Mouse (Mus musculus) adrenal gland, adult (tissue): ENCODE measurements at regions not wholly inside any gene's neighbourhood (a gene's known extent, or its start where the extent isn't known, plus 50 kb on each side); places are given as distances from the start of the nearest gene placed in this dataset.

Source experiments
- DNase-seq, 2 experiments: peaks; one replicate each; pipeline ENCODE4 v3.0.0; 2022 to 2023; ENCODE audit warnings: low spot score in 1 of 2; ENCODE audit not compliant: inconsistent age in 2 of 2

DNA sequence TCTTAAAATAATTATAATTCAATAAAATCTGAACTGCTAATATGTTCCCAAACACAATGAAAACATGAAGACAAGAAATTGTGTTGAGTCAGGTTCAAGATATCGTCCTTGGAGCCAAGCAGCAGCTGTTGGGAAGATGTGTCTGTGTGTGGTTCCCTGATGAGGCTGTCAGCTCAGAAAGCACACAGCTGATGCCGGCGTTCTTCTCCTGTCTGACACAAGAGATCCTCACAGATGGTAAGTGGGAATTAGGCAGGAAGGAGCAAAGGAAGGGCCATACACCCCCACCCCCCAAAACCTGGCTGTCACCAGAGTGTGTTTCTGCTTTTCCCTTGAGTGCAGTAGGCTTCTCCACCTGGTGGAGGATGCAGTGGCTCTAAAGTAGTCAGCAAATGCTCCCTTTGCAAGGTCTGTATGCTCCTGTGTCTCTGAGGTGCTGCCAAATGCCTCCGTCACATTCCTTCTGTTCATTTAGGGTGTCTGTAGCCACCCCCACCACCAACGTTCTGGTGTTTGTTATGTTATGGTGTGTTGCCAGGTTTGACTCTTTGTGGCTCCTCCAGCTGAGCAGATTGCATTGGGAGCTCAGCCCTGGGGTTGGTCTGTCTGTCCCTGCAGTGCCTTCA, 188.9 kb upstream of the Npy start:
- DNase-seq, result no peak

DNA sequence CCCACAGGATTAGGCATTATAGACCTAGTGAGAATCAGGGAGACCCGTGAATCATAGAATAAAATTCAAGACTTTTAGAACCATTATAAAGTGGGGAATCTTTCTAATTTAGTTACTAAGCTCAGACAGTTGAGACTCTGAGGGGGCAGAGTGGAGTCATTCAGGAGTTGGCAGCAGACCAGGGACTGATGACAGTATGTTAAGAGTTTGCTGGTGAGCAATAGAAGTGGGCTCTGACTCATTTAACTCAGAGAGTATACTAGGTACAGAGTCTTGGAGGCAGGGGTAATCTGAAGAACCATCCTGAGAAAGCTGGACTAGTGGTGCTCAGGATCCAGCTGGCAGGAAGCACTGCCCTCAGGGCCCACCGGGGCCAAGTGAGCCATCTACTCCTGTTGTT, 184.9 kb upstream of the Npy start:
- DNase-seq, result peak; percentile 55 to 72

DNA sequence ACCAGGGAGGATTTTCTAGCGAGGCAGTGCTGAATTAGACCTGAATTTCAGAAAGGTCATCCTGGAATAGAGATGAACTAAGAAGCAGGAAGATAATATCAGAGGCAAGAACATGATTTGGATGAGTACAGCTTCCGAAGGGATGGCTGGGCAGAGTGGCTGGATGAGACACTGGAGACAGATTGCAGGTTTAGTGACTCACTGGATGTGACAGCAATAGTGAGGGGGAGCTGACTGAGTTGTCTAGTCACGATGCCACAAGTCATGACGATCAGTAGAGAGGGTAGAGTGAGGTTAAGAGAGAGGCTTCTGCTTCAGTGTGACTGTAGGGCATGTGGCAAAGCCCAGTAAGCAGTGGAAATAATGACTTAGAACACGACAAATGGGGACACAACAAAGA, 181.3 kb upstream of the Npy start:
- DNase-seq, result no peak

DNA sequence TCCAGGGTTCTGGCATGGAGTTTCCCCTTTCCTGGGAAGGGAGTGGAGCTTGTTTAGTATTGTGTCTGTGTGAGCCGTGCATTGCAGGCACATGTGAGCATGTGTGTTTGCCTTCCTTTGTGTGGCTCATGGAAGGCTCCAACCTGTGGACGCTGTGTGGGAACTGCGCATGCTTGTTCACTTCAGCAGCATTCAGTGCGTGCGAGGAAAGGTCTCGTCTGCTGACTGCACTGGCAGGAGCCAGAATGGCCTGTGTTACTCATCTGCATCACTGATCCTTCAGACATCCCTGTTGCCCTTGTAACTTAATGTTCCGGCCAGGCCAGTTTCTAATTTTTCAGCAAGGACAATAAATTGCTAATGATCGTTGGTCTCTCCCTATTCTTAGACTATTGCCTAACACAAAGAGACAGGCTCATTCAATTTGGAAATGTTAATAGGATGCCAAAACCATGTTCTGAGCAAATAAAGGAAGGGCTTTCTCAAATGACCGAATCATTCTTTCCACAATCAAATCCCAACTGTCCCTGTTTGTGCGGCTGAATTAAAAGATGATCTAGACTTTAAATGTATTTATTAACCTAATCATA, 167.9 kb upstream of the Npy start:
- DNase-seq, result peak; percentile 32 to 68

DNA sequence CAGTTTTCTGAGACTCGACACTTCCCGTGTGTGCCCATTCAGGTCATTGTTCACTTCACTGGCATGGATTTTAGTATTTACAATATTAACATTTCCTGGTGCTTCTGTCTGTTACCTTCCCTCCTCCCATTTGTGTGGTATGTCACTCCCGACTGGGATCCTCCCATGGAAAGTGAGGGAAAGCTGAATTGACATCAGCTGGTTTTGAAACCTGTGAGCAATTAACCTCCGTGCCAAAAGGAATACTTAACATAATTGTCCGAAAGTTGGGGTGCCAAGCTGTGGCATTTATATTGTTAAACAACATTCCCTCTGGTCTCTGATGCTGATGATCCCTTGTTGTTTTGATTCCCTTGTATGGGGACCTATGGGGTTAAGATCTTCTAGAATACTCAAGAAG, 167.3 kb upstream of the Npy start:
- no peak for DNase-seq

DNA sequence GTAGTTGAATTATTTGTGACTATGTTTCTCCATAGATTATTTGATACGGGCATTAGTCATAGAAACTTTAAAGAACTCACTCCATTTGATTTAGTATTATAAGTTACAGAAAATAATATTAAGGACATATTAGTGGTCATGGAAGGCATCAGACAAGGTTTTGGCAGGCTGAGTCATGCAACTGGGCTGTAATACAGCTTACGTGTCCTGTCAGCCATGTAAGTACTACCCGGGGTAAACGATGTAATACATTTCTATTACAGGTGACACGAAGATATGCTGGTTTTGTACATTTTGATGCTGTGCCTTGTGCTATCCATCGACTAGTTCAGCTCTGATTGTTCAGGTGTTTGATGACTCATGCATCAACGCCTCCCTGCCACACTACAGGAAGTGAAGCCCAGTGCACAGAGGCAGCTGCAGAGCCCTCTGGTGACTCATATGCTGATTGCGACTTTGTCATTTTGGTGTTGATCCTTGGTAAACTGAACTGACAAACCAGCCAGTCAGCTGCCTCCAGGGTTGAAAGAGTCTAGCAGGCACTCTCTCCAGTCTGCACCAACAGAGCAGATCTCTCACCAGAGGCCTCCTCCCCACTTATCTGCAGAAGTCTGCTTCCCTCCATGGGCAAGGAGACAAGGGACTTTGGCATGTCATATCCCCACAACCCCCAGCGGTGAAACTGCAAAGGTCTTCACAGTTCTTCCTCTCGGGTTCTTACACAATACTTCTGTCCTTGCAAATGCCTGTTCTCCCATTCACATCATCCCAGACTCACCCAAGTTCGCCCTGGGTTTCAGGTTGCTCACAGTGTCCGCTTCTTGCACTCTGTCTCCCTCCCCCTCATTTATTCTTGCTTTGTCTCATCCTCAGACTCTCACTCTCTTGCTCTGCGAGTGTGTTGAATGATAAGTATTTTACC, 165.9 kb upstream of the Npy start:
- peak; percentile 24 to 84 for DNase-seq

DNA sequence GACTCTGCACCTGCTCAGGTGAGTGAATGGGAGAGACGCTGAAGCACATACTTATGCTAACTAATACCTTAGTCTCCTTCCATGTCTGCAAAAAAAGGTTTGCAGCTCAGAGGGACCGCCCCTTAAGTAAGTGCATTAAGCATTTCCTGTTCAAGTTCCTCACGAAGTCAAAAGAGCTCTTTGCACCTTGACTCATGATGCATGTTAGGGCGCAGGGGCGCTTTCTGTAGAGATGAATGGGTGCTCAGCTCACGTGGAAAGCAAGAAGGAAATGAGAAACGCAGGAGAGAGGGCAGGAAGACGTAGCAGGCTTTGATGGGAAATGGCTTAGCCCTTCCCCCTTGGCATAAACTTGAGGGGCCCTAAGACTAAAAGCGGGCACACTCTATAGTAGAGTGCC, 164.5 kb upstream of the Npy start:
- DNase-seq, result no peak

DNA sequence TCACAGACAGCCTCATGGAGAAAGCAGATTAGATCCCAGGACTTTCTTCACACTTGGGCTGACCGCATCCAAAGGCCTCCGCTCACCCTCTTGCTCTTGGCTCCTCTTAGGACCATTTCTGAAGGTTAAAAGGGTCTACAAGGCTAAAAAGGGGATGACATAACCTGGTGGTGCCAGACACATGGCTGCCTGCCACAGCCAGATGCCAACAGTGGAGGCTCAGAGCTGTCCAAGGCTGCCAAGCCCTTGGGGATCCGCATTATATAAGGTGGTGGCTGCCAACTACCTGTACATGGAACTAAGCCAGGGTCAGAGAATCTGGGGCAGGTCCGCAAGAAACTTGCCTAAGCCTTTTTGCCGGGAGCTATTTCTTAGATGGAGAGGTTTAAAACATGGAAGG, 151.5 kb upstream of the Npy start:
- peak; percentile 7 to 64 for DNase-seq

DNA sequence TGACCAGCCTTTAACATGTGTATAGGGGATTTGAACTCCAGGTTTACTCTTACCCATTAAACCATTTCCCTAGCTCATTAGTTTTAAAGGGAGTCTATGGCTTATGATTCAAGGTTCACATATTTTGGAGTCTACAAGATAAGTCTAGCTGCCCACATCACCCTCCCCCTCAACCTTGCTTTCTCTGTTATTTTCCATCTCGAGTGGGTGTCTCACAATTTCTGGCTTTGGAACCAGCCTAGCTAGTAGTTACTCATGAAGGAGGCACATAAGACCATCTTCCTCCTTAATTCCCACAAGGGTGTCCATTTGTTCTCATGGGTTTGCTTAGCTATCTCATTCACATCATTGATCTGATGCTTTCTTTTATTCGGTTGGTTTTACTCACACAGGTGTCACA, 150.6 kb upstream of the Npy start:
- DNase-seq, result no peak

DNA sequence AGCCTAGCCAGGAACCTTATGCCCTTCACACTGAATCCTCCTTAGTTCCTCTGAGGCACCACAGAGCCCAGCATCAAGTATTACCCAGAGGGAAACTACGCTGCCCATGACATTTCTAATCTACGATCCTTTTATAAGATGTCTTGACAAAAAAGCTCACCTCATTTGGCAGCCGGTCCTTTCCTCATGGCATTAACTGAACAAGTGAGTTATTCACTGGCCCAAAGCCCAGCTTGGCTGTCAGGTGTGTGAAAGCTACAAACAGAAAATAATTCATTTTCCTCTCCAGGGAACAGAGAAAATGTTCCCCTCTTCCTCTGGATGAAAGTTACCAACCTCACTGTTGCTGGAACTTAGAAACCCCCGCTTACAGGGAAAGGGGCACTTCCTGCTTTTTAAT, 135.7 kb upstream of the Npy start:
- DNase-seq, result no peak

DNA sequence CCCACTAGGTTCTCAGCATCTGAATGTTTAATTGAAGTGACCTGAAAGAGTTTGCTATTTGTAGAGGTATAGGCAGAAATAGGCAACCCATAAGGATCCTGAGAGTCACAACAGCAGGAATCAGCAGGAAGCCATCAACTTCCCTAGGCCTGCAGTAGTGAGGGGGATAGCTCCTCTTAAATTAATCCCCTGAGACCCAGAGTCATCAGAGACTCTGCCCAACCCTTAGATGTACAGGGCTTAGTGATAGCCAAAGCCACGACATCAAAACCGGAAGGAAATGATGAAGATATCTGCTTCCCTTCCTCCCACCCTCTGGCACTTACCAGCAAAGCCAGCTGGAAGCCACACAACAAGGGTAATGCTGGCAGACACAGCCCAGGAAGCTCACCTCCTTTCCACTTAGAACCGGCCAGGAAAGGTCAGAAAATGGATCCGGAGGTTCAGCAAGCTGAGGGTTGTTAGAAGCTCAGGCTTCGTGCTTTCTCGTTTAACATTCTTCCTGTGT, 130.4 kb upstream of the Npy start:
- no peak for DNase-seq

DNA sequence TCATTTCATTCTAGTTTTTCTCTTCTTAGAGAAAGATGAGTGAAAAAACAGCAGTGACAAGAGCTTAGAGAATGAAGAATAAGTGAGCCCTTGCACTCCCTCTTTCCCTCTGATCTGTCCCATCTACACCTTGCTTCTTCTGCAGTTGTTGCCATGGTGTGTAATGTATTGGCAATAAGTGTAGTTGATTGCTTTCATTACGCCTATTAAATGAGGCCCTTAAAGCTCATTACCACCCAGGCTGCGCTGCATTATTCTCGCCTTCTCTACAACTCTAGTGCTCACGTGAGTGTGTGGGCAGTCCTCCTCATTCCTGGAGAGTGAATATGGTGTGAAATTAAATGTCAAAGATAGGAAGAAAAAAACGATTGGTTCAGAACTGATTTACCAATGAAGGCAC, 127.7 kb upstream of the Npy start:
- DNase-seq, result no peak

DNA sequence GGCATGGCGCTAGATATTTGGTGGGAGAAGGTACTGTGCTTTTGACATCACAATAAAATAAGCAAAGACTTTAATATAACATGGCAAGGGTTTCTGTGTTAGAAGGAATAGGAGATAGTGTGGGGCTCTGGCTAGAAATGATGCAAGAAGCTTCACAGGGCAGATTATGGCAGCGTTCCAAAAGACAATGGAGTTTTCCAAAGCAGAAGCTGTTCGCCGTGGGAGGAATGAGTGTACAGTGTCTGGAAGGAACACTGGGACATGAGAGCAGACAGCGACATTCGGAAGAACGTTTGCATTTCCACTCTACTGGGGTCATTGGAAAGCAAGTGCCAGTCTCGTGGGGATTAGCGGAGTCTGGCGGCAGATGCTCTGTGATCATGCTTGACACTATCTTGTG, 125.5 kb upstream of the Npy start:
- DNase-seq, result no peak

DNA sequence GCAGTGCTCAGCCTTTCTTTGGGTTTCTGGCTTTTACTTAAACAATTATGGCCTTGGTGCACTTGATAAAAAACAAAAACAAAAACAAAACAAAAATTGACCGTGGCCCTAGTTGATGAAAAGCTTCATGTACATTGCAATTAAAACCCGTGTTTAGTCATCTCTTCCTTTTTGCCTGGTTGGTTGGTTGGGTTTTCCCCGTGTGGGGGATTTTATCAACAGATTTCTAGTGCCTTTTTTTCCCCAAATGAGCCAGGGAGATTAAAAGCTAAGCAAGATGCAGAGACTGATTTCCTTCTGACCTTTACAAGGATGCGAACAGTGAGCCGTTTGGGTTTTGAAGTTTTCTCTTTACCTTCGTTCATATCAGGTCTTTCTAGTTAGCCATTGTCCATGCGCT, 121.1 kb upstream of the Npy start:
- DNase-seq, result no peak

DNA sequence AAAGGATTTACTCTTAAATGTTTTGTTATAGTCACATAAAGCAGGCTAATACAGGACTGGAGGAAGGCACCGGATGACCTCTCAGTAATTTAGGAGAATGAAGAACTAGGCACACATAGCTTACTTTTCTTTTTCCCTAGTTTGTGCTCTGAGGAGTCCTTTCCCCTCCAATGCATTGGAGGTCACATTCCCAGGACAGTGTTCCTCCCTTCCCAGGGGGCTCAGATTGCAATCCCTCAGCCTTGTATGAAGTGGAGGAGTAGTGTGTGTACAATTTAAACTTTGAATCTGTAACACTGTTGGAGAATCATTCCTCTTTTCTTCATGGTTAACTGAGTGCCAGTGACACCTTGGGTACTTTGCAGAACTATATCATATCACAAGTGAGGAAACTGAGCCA, 109.5 kb upstream of the Npy start:
- DNase-seq, result no peak

DNA sequence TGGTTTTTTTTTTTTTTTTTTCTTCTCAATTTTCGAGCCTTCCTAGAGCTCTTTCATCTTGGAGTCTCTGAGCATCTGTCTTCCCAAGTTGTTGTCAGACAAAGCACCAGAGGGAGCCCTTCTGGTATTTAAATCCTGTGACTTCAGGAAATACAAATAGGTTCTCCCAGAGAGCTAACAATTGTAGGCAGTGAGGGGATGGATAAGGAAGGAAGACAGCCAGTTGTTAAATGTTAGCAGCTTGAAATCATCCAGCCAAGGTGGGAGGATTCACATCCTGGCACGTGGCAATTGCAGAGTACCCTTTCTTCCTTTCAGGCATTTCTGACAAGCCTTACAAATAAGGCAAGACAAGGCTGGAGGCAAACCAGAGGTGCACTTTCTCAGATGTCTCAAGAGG, 106.0 kb upstream of the Npy start:
- DNase-seq, result peak in 1 of 2 experiments; percentile 25

DNA sequence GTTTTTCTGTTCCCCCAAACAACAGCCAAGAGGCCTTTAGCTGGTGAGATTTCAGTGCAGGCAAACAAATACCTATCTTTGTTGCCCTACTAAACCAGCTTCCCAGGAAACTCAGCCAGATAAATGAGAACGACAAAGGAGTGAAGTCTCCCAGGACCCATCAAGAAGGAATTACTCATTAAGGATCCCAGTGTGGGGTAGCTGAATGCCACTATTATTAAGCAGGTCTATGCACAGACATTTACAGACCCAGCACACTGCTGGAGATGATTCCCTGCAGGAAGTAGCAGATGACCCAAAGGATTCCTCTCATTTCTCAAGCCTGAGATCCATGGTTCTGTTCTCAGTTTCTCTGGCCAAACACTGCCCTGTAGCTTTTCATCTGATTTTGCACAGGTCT, 105.6 kb upstream of the Npy start:
- DNase-seq, result no peak

DNA sequence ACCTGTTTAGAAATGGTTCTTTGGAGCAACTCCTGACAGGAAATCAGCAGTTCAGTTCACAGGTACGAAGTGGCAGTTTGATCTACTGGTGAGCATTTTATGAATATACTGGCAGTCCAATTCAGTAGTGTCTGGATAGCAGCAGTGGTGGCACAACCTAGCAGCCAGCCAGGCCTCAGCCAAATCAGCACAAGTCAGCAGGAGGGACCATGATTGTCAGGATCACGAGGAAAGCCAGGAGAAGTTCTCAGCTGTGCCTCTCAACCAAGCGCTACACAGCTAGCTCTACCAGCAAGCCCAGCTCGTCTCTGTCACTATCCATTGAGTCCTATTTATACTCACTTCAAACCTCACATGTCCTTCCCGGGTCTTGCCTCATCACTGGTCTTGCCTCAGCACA, 89.3 kb upstream of the Npy start:
- peak in 1 of 2 experiments; percentile 41 for DNase-seq

DNA sequence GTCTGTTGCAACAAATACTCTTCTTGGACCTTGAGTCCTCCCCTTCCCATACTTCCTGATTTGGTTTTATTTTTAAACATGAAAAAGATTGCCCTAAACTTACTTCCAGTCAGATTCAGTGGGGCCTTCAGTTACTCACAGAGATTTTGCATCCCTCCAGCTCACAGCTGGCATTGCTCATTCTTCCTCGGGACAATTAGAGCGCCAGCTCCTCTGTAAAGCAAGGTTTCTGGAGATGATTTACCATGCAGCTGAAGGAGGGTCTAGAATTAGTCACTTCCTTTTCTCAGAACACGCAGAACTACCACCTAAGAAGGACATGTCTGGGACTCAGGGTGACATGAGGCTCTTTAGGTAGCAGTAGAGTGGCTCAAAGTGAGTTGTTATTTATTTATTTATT, 79.4 kb upstream of the Npy start:
- DNase-seq, result no peak

DNA sequence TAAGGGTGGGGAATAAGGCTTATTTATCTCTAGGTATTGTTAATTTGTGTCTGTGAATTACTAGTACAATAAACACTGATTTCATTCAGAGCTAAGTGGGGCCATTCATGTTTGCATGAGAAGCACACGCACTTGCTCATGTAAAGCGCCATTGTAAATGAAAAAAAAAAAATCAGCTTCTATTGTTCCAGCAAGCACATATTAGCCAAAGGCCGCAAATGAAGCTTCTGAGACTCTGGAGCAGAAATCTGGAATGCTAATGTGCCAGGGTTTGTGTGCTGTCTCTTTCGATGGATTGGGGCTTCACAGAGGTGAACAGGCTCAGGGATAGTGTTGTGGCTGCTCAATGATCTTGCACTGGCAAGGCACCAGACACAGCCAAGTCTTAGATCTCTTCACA, 77.2 kb upstream of the Npy start:
- no peak for DNase-seq

DNA sequence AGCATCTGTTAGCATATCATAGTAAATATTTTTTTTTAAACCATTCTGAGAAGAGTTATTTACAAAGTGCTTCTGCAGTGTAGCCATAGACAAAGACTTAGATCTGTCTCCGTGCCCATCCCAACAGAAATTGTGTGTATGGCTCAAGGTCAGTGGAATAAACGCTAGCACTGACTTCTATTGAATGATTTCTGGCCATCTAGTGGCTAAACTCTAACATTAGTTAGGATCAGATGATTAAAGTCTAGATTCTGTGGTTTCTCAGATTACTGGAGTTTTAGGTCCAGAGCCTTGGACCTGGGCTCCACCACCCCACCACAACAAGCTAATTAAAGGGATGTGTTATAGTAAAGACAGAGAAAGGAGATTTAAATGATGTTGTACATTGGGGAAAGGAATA, 72.0 kb upstream of the Npy start:
- DNase-seq, result peak in 1 of 2 experiments; percentile 24

DNA sequence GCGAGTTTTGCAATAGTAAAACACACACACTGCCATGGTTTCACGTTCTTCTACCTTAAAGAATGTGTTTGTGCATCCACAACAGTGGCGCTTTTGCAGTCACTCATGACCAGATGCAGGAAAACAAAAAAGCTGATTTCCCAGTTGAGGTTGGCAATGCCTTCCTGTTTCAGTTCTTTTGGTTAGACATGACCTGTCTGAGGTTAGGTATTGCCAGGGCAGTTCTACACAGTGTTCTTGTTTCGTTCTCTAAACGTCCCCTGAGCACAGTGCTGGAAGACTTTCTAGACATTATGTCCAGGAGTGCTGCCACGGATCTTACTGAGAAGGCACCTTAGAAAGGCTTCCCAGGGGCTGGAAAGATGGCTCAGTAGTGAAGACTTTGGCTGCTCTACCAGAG, 62.9 kb upstream of the Npy start:
- no peak for DNase-seq
